Mouse (Mus musculus): ENCODE measurements around the gene Ttc17.

The Ttc17 gene

DNA sequence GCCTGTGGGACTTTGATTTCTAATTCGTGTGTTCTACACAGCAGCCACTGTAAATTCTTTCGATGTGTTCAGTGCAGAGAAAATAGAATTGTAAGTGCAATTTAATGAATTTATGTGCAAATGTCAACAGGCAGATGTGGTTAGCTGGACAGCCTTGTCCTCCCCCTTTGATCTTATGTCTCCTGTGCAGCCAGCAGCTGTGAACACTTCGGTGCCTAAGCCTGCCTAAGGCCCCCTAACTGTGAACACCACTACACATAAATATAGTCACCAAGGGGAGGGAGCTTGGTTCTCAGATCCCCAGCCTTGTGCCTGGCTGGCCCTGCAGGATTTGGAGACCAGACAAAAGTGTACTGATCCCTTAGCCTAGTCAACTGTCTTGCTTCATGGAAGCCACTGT is 109.0 kb downstream of the Ttc17 start:
- no peak for DNase-seq (ENCODE audit: low spot score)

DNA sequence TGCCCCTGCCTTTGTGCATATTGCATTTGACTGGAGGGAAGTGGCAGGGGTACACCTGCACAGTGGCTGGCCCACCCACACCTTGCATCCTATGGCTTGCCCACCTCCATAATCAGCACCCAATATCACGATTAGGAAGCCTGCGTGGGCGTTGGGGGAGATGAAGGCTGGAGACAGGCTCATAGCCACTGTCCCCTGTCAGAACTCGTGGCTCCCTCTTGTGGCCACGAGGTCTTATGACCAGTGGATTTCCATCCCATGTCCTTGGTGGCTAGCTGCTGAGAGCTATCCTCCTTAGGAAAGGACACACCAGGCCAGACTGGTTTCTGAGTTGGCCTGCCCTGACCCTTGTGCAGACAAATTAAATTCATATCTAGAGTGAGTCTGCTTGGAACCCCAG is 116.0 kb downstream of the Ttc17 start:
- peak; percentile 84 for DNase-seq (ENCODE audit: low spot score)

DNA sequence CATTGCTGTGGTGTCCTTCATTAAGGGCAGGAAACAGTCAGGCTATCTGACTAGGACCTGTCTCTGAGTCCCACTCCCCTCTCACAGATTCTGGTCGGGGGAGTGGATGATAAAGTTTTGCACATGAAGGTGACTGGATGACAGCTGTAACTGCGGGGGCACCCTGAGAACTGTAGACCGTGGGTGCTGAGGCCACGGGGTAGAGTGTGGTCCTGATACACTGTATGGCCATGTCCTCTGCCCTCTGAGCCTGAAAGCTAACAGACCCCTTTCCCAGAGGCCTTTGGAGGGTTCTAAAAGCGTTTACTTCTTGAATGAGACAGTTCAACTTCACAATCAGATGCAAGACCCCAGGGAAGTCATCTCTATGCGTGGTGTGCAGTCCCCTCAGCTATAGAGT is 116.8 kb downstream of the Ttc17 start:
- peak; percentile 3 for DNase-seq (ENCODE audit: low spot score)

DNA sequence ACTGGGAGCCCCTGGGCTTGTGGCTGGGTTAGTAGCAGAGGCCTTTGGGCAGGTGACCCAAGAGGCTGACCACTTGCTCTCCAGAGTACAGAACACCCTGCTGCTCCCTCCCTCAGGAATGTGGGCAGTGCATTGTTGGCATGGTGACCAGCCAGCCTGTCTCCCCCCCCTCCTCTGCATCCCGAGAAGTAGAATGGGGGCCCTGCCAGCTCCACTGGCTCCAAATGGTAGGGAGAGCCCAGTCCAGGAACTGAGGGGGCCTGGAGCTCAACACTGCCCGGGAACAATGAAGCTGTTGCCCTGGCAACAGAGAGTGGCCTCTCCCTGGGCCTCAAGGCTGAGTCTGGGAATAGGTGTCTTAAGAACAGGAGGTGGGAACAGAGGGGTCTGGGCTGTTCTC is 117.3 kb downstream of the Ttc17 start:
- DNase-seq (ENCODE audit: low spot score): peak; percentile 88

DNA sequence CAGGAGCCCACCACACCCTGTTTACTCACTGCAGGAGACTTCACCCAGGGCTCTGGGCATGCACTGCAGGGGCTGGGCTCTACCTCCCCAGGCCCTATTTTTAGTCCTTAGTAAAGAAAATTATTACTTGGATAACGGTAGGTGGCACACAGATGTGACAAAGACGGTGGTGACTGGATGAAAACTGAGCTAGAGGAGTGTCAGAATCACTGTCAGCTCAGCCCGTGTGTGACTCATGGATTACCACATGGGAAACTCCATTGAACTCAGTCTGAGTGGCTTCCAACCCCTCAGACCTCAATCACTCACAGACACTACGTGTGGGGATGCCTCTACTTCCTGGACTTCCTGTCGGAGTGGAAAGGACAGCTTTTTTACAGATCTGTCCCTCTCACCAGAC is 118.4 kb downstream of the Ttc17 start:
- DNase-seq (ENCODE audit: low spot score): peak; percentile 4

DNA sequence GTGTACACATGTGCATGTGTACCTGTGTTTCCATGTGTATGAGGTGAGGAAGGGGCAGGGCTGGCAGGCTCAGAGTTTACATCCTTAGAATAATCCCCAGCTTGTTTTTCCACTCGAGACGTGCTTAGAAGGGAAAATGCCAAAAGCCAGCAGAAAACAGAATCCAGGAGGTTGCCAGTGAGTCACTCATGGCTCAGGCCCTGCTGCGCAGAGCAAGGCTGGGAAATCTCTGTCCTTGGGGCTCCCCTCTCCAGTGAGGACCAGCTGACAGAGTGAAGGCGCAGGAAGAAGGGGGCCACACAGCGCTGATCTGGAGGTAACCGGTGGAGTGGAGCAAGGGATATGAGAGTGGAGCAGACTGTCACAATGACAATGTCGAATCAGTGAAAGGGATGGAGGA is 119.1 kb downstream of the Ttc17 start:
- no peak for DNase-seq (ENCODE audit: low spot score)

DNA sequence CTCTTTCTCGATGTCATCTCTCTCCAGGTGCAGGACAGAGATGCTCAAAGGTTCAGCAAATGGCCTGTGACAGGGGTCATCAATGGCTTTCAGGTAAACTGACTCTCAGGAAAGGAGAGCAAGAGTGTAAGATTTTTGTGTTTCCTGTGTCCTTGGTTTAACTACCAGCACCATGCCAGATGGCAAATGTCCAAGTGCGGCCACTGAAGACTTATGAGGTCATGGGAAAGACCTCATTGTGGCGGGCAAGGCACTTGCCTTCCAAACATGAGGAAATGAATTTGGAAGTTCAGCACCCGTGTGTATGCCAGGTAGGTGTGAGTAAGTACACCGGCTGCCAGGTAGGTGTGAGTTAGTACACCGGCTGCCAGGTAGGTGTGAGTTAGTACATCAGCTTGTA is 123.0 kb downstream of the Ttc17 start:
- no peak for DNase-seq (ENCODE audit: low spot score)

DNA sequence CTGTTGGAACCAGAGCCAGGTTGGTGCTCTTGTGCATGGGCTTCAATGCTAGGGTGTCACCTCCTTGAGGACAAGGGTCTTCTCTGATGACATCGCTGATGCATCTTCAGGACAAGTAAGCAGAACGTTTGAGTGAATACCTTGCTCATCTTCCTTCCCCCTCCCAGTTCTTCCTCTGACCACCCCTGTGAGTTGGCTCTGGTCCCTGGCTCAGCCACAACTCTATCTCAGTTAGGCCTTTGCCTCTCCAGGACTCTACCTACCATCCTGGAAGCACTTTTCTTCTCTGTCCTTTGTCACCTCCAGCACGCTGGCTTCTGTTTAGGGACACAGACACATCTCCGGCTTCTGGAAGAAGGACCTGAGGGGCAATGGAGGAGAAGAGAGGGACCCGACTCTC is 126.9 kb downstream of the Ttc17 start:
- no peak for DNase-seq (ENCODE audit: low spot score)

DNA sequence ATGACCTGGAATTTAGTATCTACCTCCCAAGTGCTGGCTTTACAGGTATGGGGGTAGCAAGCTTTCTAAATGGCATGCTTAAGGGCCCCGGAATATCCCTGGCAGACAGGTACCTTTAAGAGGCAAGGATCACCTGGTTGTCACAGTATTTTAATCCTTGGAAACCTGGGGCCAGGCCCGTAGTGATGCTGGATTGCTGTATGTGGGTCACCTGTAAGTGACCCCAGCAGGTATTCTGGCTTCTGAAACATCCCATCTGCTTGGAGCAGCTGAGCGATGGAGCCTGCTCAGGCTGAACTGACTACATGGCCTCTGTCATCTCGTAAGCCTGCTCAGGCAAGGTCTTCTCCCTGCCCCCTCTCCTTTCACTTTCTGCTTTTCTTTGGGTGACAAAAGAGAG is 130.4 kb downstream of the Ttc17 start:
- DNase-seq (ENCODE audit: low spot score): no peak

DNA sequence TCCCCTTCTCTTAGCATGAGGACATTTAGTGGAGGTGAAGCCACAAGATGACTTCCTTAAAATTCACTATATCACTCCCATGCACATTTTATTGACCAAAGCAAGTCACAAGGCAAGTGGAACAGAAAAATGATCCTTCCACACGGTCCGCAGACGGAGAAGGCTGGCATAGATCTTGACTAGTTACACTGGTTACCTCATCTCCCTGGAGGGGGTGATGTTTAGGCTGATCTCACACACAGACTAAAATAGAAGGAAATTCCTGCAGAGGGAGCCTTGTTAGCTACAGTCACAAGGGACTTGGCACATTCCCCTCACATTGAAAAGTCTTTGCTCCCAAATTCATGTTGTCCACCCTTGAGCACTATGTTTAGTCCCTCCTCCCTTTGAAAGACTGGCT is 130.8 kb downstream of the Ttc17 start:
- DNase-seq (ENCODE audit: low spot score): no peak

DNA sequence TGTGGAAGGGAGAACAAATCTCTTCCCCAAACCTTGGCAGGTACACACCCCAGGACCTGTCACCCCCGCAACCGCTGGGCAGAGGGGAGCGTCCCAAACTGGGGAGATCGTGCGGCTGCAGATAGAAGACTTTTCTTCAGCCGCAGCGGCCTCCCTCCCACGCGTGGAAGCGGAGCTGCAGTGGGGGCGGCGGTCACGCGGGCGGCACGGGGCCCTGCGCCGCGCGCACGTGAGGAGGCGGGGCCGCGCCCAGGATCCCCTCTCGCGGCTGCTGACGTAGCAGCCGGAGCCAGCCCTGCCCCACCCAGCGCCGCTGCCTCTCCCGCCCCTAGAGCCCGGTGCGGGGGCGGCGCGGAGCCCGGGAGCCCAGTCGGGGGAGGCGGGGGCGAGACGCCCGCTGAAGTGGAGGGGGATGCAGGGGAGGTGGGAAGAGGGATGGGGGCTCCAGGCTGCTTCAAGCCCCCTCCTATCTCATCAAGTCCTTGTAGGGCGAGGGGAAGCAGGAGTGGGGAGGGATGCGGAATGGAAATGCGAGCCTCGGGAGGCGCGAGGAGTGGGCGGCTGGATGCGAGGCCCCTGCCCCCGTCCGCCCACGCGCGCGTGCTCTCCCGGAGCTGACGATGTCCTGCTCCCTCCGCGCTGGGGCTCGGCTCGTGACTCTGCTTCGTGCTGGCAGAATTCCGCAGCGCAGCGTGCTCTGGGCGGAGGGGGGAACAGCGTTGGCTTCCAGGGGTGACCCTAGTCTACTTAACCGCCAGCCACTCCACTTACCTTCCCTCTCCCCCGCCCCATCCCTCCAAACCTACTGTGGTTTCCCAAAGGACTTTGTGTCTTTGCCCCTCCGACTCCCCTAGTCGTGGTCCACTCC is 133.1 kb downstream of the Ttc17 start:
- peak; percentile 77 for DNase-seq (ENCODE audit: low spot score)

DNA sequence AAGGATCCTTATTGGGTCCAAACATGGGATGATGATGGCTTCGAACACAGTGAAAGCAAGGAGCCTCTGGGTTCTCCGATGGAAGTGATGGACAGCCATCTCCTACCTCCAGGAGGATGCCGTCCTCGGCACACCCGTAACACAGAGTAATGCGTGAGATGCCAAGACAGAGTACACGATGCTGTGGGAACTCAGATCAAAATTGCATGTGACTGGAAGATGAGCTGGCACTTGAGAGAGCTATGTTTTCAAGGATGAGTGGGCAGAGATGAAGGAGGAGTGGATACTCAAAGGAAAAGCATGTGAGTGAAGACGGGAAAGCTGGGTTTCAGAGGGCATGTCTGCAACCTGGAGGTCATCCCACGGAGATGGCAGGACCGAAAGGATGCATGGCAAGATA is 135.3 kb downstream of the Ttc17 start:
- no peak for DNase-seq (ENCODE audit: low spot score)

DNA sequence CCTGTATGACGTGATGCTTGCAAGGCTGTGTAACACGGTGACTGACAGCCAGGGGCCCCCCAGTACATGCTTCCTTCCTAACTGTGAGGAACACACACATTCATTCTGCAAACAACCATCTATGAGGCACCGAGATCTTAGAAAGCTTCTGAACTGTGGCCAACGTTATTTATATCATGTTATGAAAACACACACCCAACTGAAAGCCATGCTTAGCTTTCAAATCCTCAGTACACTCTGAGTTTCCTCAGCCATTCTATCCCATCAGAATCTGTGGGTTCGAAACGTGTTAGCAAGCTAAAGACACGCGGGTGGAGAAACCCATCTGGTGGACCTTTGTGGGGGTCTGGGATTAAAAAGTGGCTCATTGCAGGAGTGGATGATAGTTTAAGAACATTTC is 137.7 kb downstream of the Ttc17 start:
- no peak for DNase-seq (ENCODE audit: low spot score)

DNA sequence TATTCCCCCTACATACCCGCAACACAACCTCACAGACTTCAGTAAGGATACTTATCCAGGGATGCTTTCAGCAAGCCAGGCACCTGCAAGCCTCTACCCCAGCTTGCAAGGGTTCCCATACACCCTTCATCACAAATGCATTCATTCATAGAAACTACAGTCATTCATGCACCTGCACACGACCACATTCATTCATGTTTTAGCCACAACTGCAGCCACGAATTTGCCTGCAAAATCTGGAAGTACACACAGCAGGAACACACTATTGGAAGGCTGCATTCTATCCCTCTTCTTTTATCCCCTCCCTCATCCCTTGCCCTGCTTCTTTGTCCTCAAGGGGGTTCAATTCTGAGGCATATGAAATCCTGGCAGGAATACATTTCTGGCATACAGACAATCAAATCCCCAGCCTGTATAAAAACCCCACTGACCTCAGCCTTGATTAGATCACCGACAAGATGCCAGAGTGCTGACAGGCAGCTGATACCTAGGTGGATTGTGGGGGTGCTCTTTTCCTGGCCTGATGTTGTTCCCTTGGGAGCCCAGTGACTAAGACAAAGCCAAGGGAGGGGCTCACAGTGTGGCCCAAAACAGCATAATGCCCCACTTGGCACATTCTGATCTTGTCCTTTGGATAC is 139.2 kb downstream of the Ttc17 start:
- no peak for DNase-seq (ENCODE audit: low spot score)

DNA sequence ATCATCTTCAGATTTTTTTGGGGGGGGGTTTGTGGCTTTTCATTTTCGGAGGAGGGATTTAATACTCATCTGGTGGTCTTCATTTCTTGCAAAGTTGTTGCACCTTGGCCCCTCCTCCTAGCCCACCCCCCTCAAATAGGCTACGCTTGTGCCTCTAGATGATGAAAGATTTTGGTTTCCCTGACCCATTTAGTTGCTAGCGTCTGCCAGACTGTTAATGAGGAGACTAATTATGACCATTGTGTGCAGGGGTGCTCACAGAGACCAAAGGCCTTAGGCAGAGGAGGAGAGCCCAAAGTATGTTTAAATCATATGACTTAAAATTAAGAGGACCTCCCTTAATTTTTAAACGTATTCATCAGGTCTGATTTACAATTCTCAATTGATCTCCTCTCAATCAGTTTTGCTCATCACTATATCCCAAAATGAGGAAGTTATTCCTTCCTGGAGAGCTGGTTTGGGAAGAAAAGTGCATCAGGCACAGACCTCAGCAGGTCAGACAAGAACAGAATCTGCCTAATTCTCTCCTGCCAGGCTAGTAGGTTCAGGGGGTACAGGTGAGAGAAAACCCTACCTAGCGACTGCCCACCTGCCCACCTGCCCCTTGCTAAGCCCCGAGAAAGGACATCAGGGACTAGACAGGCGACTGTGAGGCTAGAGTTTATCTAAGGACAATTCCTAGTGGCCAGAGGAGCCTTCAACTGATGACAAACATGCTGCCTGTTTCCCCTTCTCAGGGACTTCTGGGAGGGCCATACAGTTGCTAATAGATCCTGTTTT is 139.9 kb downstream of the Ttc17 start:
- DNase-seq (ENCODE audit: low spot score): no peak

DNA sequence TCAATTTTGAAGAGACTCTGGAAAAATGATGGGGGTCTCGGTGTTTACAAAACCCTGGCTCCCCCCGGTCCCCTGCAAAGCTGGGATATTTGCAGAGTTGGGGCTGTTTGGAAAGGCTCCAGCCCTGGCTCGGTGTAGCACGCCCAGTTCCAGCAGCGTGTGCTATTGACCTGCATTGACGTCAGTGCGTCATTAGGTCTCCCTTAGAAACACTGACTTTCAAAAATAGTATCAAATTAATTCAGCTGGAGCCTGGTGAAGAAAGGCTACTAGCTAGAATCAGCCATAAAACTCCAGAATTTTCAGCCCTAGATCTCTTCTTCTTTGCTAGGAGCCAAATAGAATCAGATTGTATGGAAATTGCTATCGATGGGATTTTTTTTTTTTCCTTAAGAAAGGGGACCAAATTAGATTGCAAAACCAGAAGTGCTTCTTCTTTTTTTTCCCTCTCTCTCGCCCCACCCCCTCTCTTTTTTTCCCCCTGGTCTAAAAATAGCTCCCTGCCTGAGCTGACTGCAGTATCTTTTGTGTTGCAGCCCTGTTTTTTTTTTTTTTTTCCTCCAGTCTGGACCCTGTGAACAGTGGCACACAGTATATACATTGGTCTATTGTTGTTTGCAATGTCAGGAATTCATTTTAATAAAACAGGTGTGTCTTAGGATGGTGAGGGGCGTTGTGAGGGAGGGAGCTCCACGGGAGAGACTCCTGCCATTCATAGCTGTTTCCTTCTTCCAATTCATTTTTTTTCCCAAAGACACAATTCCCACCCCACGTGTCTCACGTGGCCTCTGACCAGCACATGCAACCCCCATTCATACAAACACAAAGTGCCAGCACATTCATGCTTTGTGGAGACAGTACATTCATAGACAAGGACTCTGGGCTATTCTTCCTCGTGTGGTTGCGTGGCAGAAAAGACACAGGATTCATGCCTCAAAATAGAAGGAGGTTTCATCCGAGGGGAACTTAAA is 141.0 kb downstream of the Ttc17 start:
- peak; percentile 68 for DNase-seq (ENCODE audit: low spot score)

DNA sequence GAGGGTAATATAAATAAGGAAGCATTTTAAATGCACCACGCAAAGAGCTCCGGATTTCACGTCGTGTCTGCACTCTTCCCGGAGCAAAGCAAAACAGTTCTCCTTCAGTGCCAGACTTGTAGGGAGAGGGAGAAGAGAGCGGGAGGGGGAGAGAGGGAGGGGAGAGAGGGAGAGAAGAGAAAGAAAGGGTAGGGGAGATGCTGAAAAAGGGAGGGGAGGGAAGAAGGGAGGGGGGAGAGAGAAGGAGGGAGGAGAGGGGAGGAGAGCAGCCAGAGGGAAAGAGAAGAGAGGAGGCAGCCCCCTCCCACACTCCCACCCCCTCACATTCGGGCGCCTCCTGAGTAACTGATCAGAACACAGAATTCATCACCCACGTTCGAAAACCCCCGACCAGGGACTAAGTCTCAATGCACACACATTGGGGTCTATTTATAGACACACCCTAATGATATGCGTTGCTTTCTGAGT is 141.8 kb downstream of the Ttc17 start:
- peak; percentile 75 for DNase-seq (ENCODE audit: low spot score)

DNA sequence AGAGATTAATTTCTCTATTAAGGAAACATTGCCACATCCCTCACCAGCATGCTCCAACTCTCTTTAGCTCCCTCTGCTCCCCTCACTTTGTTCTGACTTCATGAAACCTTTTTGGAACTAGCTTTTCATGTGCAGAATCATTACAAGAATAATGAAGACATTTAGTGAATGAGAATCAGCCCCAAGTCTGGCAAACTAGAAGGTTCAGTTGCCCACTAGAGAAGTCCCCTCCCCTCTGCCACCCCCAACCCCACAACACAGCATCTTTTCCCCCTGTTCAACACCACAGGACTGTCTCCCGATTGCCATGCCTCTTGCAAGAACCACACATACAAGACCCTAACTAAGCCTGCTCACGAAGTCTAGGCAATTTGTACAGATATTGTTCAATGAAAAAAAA is 142.5 kb downstream of the Ttc17 start:
- DNase-seq (ENCODE audit: low spot score): peak; percentile 19

DNA sequence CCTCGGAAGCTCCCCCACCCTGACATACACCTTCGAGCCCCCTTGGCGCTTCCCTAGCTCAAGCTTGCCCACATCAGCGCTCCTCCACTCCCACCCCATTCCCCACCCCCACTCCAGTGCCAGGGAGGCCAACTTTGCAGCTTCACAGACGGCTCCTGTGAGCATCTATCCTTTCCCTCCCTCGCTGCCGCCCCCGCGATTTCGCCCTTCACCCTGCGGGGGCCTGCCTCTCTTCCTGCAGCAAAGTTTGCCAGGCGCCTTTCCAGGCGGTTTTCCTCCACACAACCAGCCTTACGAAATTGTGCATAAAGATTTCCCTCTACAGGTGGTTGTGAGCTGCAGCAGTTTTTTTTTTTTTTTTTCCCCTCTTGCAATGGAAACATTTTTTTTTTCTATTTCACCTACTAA is 143.0 kb downstream of the Ttc17 start:
- DNase-seq (ENCODE audit: low spot score): peak; percentile 46

DNA sequence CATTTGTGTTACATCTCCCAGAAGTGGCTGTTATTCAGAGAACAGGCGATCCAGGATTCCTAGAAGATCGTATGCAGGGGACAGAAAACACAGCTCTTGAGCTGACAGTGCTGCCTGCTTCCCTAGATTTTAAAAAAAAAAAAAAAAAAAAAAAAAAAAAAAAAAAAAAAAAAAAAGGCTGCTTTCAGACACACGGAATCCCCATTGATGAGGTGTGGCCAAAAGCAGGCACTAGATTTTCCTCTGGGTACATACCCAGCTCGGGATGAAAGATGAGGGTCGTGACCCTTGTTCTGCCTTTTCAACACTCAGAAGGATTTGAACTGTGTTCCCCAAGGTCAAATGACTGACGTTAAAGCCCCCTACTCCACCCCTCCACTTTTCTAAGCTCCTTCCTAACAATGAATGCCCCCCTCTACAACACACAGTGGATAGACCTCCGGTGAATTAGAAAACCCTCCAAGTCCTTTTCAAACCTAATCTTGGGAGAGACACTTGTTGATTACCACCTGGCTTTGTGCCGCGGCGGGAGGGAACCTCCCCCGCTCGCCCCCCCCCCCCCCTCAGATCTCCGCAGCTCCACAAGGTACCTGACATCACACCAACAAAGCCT is 143.5 kb downstream of the Ttc17 start:
- DNase-seq (ENCODE audit: low spot score): peak; percentile 70

DNA sequence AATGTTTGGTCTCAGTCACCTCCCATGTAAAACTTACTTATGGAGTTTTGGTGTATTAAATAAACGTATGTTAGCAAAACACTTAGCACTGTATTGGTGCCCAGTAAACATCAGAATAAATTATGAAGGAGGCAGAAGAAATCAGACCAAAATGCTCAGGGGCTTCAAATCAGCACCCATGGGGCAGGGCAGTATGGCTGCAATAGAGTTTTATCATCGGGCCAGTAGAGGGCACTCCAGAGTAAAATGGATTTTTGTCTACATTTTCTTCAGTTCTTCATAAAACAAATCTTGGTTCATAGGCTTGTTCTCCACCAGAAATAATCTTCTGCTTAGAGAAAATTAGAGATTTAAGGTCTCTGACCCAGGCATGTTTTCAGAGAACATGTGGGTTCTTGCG is 152.4 kb downstream of the Ttc17 start:
- DNase-seq (ENCODE audit: low spot score): peak; percentile 67

Measured in embryo, embryonic 10.5 days (tissue).